Mouse (Mus musculus) midbrain, embryonic 11.5 days (tissue): ENCODE data around the gene Zfp715. TPM values are rescaled to one million over a fixed set of nuclear protein-coding genes. Genes with fewer than 3 reads are reported as not detected.

Experiments used
- ATAC-seq: fragments of 200-750 bp; cut with Nextera tagmentation; 2 replicates; pipeline ENCODE4 v1.8.0; 2017; ENCODE audit warnings: moderate TSS enrichment, moderate library complexity; ENCODE audit not compliant: low FRiP score
- DNase-seq: peaks from one replicate; pipeline ENCODE4 v3.0.0; 2015; ENCODE audit warnings: low spot score; ENCODE audit errors: missing footprints
- H3K27ac ChIP-seq: fragments of 300-500 bp; sonication (generic); 2 replicates; pipeline ENCODE4 v1.5.1; 2014; ENCODE audit warnings: low read depth, low read length
- H3K27me3 ChIP-seq: fragments of 300-500 bp; sonication (generic); 2 replicates; pipeline ENCODE4 v1.6.1; 2014; ENCODE audit warnings: mild to moderate bottlenecking, low read length, moderate library complexity, mixed read lengths; ENCODE audit not compliant: control insufficient read depth, insufficient read depth
- H3K36me3 ChIP-seq: fragments of 300-500 bp; sonication (generic); 2 replicates; pipeline ENCODE4 v1.6.1; 2014; ENCODE audit warnings: mild to moderate bottlenecking, low read length, moderate library complexity, mixed read lengths; ENCODE audit not compliant: control insufficient read depth, insufficient read depth
- H3K4me1 ChIP-seq: fragments of 300-500 bp; sonication (generic); 2 replicates; pipeline ENCODE4 v1.6.1; 2014; ENCODE audit warnings: low read length; ENCODE audit not compliant: control insufficient read depth, insufficient read depth
- H3K4me2 ChIP-seq: fragments of 300-500 bp; sonication (generic); 2 replicates; pipeline ENCODE4 v1.6.1; 2014; ENCODE audit warnings: mild to moderate bottlenecking, moderate library complexity
- H3K4me3 ChIP-seq: fragments of 300-500 bp; sonication (generic); 2 replicates; pipeline ENCODE4 v1.5.1; 2014; ENCODE audit warnings: low read depth, low read length
- H3K9ac ChIP-seq: fragments of 300-500 bp; sonication (generic); 2 replicates; pipeline ENCODE4 v1.6.1; 2014; ENCODE audit warnings: low read length
- H3K9me3 ChIP-seq: fragments of 300-500 bp; sonication (generic); 2 replicates; pipeline ENCODE4 v1.6.1; 2016; ENCODE audit warnings: low read length; ENCODE audit not compliant: control insufficient read depth
- WGBS: fragments of 180-500 bp; shearing (Covaris S2); extraction: QIAGEN DNeasy Blood & Tissue Kit; methylation state at CpG from one replicate; pipeline ENCODE4 v1.1.7; 2014; 5-methylcytosine and 5-hydroxymethylcytosine counted together
- polyA plus RNA-seq: library from polyadenylated mRNA; unstranded; fragments of >200 nt; fragmentation: Nextera tagmentation; extraction: Ambion mirVana; gene quantifications from 2 replicates; pipeline ENCODE4 v1.2.1, GENCODE M21; 2014

Gene Zfp715
- polyA plus RNA-seq, 1 experiment from 2014 or later, result 14.9 TPM

DNA sequence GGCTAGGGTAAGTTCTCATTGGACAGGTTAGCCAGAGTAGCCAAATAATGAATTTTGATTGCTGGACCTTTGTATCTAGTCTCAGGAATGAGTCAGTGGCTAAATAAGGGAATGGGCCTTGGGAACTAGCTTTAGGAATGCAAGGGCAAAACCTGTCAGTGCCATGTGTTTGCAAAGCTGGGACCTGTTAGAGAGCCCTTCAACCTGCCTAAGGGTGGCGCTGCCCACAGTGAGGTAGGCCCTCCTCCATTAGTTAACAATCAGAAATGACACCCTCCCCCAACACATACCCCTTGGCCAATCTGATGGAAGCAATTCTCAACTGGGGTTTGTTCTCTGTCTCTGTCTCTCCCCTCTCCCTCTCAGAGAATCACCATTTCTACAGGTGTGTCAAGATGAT is 33.5 kb upstream of the Zfp715 start:
- 85% methylated on average over 1 of the region's 1 CpGs for WGBS
- Histone ChIP-seq H3K4me1 (no peaks in the 10 kb centered on the region), H3K36me3 (no peaks in the 10 kb centered on the region), H3K27me3 (no peaks in the 10 kb centered on the region), H3K4me3 (no peak overlapping the region), H3K27ac (no peak overlapping the region), H3K4me2 (no peak overlapping the region), H3K9me3 (no peaks in the 10 kb centered on the region), H3K9ac (no peak overlapping the region)
- DNase-seq (no peak), ATAC-seq (no peak)

DNA sequence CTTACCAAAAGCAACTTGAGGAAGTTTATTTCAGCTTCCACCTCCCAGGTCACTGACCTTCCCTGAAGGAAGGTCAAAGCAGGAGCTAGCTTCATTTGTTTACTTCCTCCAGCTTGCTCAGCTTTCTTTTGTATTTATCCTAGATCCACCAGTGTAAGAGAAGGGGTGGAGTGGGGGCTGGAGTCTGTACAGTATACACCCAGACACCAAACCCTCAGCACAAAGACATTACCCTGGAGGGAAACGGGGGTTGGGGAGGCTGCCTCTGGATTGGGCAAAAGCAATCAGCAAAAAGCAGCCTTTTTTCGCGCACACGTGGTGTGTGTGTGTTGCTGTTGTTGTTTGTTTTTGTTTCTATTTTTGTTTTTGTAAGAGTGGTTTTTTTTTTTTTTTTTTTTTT is 33.1 kb upstream of the Zfp715 start:
- Histone ChIP-seq H3K9ac (no peak overlapping the region), H3K4me2 (no peak overlapping the region), H3K27me3 (no peaks in the 10 kb centered on the region), H3K4me1 (no peaks in the 10 kb centered on the region), H3K27ac (no peak overlapping the region), H3K9me3 (no peaks in the 10 kb centered on the region), H3K4me3 (no peak overlapping the region), H3K36me3 (no peaks in the 10 kb centered on the region)
- DNase-seq, result no peak
- no peak for ATAC-seq
- WGBS, result 75% methylated on average over 4 of the region's 4 CpGs

DNA sequence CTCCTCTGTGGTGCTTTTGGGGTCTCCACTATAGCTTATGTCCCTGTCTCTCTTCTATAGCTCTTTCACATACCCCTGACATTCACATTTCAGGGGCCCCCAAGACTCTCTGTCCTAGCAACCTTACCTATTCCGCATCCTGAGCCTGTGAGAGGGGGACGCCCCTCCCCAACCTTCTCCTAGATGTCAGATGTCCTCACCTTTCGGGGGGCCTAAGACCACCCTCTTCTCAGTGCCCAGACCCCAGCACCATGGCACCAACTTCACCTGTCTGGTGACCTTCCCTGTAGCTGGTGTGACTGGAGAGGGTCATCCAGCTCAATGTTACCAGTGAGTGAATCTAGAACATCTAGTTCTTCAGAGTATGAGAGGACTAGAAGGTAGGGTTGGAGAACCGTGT is 31.4 kb upstream of the Zfp715 start:
- Histone ChIP-seq H3K36me3 (no peaks in the 10 kb centered on the region), H3K4me1 (no peaks in the 10 kb centered on the region), H3K4me2 (no peak overlapping the region), H3K9me3 (no peaks in the 10 kb centered on the region), H3K27ac (no peak overlapping the region), H3K4me3 (no peak overlapping the region), H3K9ac (no peak overlapping the region), H3K27me3 (no peaks in the 10 kb centered on the region)
- DNase-seq, result no peak
- no peak for ATAC-seq
- WGBS, result 88% methylated on average over 4 of the region's 4 CpGs

DNA sequence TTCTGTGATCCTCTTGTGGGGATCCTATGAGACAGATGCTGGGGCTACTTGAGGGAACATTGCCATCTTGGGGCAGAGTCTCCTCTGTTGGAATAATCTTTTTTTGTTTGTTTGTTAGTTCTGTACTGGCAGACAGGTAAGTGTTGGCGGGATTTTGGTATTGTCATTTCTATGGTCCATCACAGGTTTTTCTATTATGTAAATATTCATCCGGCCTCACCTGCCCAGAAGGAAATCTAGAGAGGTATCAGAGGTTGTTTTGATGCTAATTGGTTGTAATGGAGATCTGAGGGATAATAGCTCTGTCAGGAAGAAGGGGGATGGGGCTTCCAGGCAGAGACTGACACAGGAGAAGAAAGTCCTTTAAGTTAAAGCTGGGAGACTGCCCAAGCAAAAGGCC is 30.9 kb upstream of the Zfp715 start:
- H3K9ac ChIP-seq, result no peak overlapping the region
- no peak for ATAC-seq

DNA sequence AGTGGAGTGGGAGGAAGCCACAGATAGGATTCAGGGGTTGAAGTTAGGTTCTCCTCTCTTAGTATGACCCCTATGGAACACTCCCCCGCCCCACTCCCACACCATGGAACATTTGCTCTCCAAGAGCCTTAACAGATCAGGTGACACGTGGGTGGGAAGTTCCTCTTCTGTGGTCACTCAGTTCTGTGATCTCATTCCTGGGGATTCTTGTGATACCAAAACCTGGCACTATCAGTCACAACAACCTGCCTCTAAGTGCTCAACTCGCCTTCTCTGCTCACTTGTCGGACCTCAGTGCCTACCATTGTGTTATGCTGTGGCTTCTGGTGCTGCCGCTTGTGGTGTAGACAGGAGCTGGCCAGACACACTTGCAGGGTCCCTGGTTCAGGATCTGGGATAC is 30.1 kb upstream of the Zfp715 start:
- H3K4me1 ChIP-seq, result no peaks in the 10 kb centered on the region
- no peaks in the 10 kb centered on the region for H3K27me3 ChIP-seq
- no peak overlapping the region for H3K9ac ChIP-seq
- H3K9me3 ChIP-seq, result no peaks in the 10 kb centered on the region
- H3K36me3 ChIP-seq, result no peaks in the 10 kb centered on the region
- DNase-seq (no peak), ATAC-seq (no peak)
- H3K4me2 ChIP-seq, result no peak overlapping the region
- no peak overlapping the region for H3K4me3 ChIP-seq
- 79% methylated on average over 5 of the region's 5 CpGs for WGBS
- no peak overlapping the region for H3K27ac ChIP-seq

More for the DNA sequence above, 30.9 kb upstream of the Zfp715 start:
- WGBS, result 58% methylated on average over 2 of the region's 2 CpGs
- Histone ChIP-seq H3K36me3 (no peaks in the 10 kb centered on the region), H3K4me1 (no peaks in the 10 kb centered on the region), H3K27me3 (no peaks in the 10 kb centered on the region), H3K9me3 (no peaks in the 10 kb centered on the region), H3K4me3 (no peak overlapping the region), H3K27ac (no peak overlapping the region), H3K4me2 (no peak overlapping the region)
- no peak for DNase-seq

DNA sequence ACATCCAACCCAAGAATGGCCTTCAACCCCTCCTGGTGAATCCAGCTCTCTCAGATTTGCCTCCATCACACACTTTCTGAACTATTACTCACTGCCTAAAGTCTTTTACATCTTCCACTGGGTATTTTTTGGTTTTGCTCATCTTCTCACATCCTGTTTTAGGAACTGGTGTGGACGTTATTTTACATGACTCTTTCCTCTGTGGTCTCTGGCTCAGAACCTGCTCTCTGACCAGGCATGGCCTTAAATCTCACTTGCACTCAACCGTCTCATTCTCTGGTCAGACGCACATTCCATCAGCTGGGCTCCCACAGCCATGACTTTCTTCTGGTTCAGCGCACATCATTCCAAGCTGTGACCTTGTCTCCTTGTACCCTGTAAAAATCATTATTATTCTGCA is 27.7 kb upstream of the Zfp715 start:
- no peaks in the 10 kb centered on the region for H3K36me3 ChIP-seq
- WGBS, result 80% methylated on average over 4 of the region's 4 CpGs
- no peaks in the 10 kb centered on the region for H3K27me3 ChIP-seq
- no peaks in the 10 kb centered on the region for H3K4me1 ChIP-seq
- no peaks in the 10 kb centered on the region for H3K9me3 ChIP-seq
- no peak overlapping the region for H3K27ac ChIP-seq
- no peak overlapping the region for H3K4me3 ChIP-seq
- DNase-seq (no peak), ATAC-seq (no peak)
- H3K9ac ChIP-seq, result no peak overlapping the region
- no peak overlapping the region for H3K4me2 ChIP-seq

DNA sequence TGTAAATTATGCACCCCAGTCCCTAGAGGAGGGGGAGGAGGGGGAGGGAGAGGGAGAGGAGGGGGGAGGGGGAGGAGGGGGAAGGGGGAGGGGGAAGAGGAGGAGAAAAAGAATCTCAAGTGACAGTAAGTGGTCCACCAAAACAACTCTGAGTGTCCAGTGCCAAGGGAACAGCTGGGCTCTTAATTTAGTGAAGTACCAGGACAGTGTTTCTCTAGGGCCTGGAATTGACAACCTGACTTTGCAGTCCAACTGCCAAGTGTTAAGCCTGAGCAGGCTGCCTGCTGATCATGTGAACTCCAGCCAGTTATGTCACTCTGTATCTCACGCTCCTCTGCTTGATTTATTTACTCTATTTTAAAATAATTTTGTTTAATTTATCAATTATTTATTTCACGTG is 20.8 kb upstream of the Zfp715 start:
- no peak overlapping the region for H3K4me2 ChIP-seq
- no peak overlapping the region for H3K27ac ChIP-seq
- ATAC-seq (no peak), DNase-seq (no peak)
- no peaks in the 10 kb centered on the region for H3K4me1 ChIP-seq
- H3K9ac ChIP-seq, result no peak overlapping the region
- 63% methylated on average over 2 of the region's 2 CpGs for whole genome bisulfite sequencing
- H3K9me3 ChIP-seq, result no peaks in the 10 kb centered on the region
- H3K27me3 ChIP-seq, result no peaks in the 10 kb centered on the region
- no peak overlapping the region for H3K4me3 ChIP-seq
- no peaks in the 10 kb centered on the region for H3K36me3 ChIP-seq

DNA sequence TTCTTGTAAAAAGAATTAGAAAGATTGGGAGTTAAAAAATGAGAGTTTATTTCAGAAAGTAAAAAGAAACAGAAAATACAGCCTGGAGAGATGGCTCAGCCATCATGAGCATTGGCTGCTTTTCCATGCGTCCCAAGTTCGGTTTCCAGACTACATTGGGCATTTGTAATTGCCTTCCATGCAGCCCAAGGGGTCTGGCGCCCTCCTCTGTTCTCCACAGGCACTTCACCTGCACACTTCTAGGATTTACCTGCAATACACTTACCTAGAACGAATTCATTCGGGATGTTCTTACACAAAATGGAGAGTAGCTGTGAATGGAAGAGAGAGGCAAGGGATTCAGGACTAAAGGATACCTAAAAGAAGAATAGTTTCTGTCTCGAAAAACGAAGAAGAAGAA is 20.1 kb upstream of the Zfp715 start:
- H3K9ac ChIP-seq, result no peak overlapping the region
- no peaks in the 10 kb centered on the region for H3K9me3 ChIP-seq
- H3K27ac ChIP-seq, result no peak overlapping the region
- no peak overlapping the region for H3K4me3 ChIP-seq
- no peaks in the 10 kb centered on the region for H3K36me3 ChIP-seq
- H3K27me3 ChIP-seq, result no peaks in the 10 kb centered on the region
- 53% methylated on average over 5 of the region's 7 CpGs for WGBS
- ATAC-seq (no peak), DNase-seq (no peak)
- H3K4me2 ChIP-seq, result no peak overlapping the region
- H3K4me1 ChIP-seq, result no peaks in the 10 kb centered on the region

DNA sequence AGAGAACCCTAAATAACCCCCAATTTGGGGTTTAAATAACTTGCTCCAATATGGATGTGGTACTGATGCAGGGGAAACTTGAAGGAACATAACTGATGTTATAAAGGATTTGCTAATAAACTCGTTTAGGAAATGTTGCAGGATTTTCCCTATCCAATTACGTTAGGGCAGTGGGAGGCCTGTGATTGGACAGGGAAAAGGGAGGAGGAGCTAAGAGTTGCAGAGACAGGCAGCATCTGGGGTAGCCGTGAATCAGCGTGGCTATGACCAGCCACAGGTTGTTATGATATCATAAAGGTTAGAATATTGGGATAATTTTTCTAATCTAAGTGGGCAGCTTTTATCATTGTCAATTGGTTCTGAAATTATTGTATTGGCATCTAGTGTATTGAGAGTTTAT is 15.0 kb upstream of the Zfp715 start:
- DNase-seq (no peak), ATAC-seq (no peak)
- 71% methylated on average over 4 of the region's 4 CpGs for WGBS
- Histone ChIP-seq H3K4me2 (no peak overlapping the region), H3K36me3 (no peaks in the 10 kb centered on the region), H3K4me3 (no peak overlapping the region), H3K9me3 (no peaks in the 10 kb centered on the region), H3K4me1 (no peaks in the 10 kb centered on the region), H3K27ac (no peak overlapping the region), H3K27me3 (no peaks in the 10 kb centered on the region), H3K9ac (no peak overlapping the region)

DNA sequence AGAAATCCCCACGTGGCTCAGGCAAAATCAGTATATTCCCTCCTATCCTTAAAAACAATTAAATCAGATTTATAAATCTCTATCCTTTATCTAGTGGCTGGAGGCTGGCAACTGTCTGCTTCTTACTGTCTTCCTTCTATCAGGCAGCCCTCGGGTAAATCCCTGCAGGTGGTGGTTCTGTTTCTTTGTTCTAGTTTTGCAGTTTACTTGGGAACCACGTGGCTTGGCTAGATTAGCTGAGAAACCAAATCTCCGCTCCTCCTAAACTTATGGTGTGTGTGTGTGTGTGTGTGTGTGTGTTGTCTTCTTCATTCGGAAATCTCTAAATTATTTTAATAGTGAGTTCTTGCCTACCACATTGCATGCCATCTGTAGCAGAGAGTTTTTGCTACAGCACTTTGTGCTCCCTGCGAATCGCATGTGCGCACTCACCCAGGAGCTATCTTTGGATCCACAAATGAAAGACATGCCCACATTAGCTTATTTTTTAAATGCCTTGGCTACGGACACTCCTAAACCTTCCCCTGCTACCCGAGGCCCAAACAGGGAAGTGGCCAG is 13.2 kb upstream of the Zfp715 start:
- ATAC-seq (no peak), DNase-seq (no peak)
- Histone ChIP-seq H3K9ac (no peak overlapping the region), H3K9me3 (no peaks in the 10 kb centered on the region), H3K4me2 (no peak overlapping the region), H3K4me1 (no peaks in the 10 kb centered on the region), H3K27me3 (no peaks in the 10 kb centered on the region), H3K4me3 (no peak overlapping the region), H3K36me3 (no peaks in the 10 kb centered on the region), H3K27ac (no peak overlapping the region)
- WGBS, result 55% methylated on average over 10 of the region's 10 CpGs
